Mouse (Mus musculus) CH12.LX (cell line): ENCODE results near the gene Timmdc1. TPM values are rescaled to one million over a fixed set of nuclear protein-coding genes. Genes with fewer than 3 reads are reported as not detected.

ENCODE experiments used
- DNase-seq: peaks from one replicate; pipeline ENCODE4 v3.0.0-alpha.2; 2013; ENCODE audit errors: extremely low read depth
- H3K27ac ChIP-seq: 2 replicates; pipeline ENCODE4 v1.5.1; 2012; ENCODE audit warnings: low read depth, mild to moderate bottlenecking, control low read depth, moderate library complexity; ENCODE audit not compliant: insufficient read depth
- H3K27me3 ChIP-seq: replicated peaks from 2 replicates; pipeline ENCODE3; 2012; ENCODE audit warnings: inconsistent platforms
- H3K36me3 ChIP-seq, 2 experiments: replicated peaks in 1 of 2; 2 replicates each; pipeline versions ENCODE3 to v1.6.1; 2012; ENCODE audit warnings: inconsistent platforms in 1 of 2, low read length in 1 of 2, mild to moderate bottlenecking in 1 of 2, mixed read lengths in 1 of 2, moderate library complexity in 1 of 2; ENCODE audit not compliant: control insufficient read depth in 1 of 2, insufficient read depth in 1 of 2
- H3K4me1 ChIP-seq, 2 experiments: 2 replicates each; pipeline ENCODE4 v1.6.1; 2012; ENCODE audit warnings: inconsistent platforms in 1 of 2, moderate library complexity in 1 of 2; ENCODE audit not compliant: insufficient read depth in 2 of 2, control insufficient read depth in 1 of 2
- H3K4me2 ChIP-seq: 2 replicates; pipeline ENCODE4 v1.6.1; 2012; ENCODE audit warnings: low read depth, mild to moderate bottlenecking, control low read depth; ENCODE audit not compliant: poor library complexity, insufficient read depth, severe bottlenecking
- H3K4me3 ChIP-seq, 3 experiments: fragments of 150-350 bp in 1 of 3; sonication (generic) in 1 of 3; replicated peaks in 1 of 3; 2 replicates each; pipeline versions ENCODE3 to v1.5.1; 2011 to 2012; ENCODE audit warnings: low read depth in 2 of 3, low read length in 2 of 3, mild to moderate bottlenecking in 2 of 3, moderate library complexity in 2 of 3, control low read depth in 1 of 3, improper control_type of control experiment in 1 of 3, inconsistent platforms in 1 of 3, mixed read lengths in 1 of 3; ENCODE audit not compliant: poor library complexity in 1 of 3
- H3K79me2 ChIP-seq: replicated peaks from 2 replicates; pipeline ENCODE4 v1.6.1; 2012; ENCODE audit warnings: mild to moderate bottlenecking, moderate library complexity; ENCODE audit not compliant: control insufficient read depth, poor library complexity, insufficient read depth, severe bottlenecking; ENCODE audit errors: extremely low read depth
- H3K9ac ChIP-seq: 2 replicates; pipeline ENCODE4 v1.6.1; 2012; ENCODE audit warnings: low read depth, mild to moderate bottlenecking, control low read depth, moderate library complexity; ENCODE audit not compliant: insufficient read depth
- H3K9me3 ChIP-seq: replicated peaks from 2 replicates; pipeline ENCODE3; 2012; ENCODE audit warnings: low read length, inconsistent platforms, mixed read lengths
- BHLHE40 ChIP-seq: IDR thresholded peaks from 2 replicates; pipeline ENCODE4 v1.6.1; 2011; ENCODE audit warnings: mild to moderate bottlenecking, low read depth, low read length, improper control_type of control experiment
- CHD1 ChIP-seq: IDR thresholded peaks from 2 replicates; pipeline ENCODE4 v1.6.1; 2012; ENCODE audit warnings: low read depth, low read length, improper control_type of control experiment, inconsistent platforms
- E2F4 ChIP-seq: IDR thresholded peaks from 2 replicates; pipeline ENCODE4 v1.6.1; 2011; ENCODE audit warnings: low read depth, low read length, improper control_type of control experiment; ENCODE audit not compliant: insufficient replicate concordance
- EP300 ChIP-seq: IDR thresholded peaks from 2 replicates; pipeline ENCODE4 v1.6.1; 2011; ENCODE audit warnings: low read length, improper control_type of control experiment
- ETS1 ChIP-seq: conservative IDR thresholded peaks from 2 replicates; pipeline ENCODE4 v1.6.1; 2012; ENCODE audit warnings: low read depth, mild to moderate bottlenecking, inconsistent platforms, low read length, improper control_type of control experiment, moderate library complexity
- IRF4 ChIP-seq: IDR thresholded peaks from 2 replicates; pipeline ENCODE4 v1.6.1; 2014; ENCODE audit warnings: low read depth, mild to moderate bottlenecking, inconsistent platforms, low read length, improper control_type of control experiment
- JUN ChIP-seq: IDR thresholded peaks from 2 replicates; pipeline ENCODE4 v1.6.1; 2011; ENCODE audit warnings: low read depth, mild to moderate bottlenecking, low read length, improper control_type of control experiment, moderate library complexity; ENCODE audit not compliant: insufficient read depth
- MEF2A ChIP-seq: IDR thresholded peaks from 2 replicates; pipeline ENCODE4 v1.6.1; 2014; ENCODE audit warnings: low read depth, mild to moderate bottlenecking, inconsistent platforms, low read length, improper control_type of control experiment, borderline replicate concordance
- MXI1 ChIP-seq: IDR thresholded peaks from 2 replicates; pipeline ENCODE4 v1.6.1; 2011; ENCODE audit warnings: mild to moderate bottlenecking, low read depth, low read length, improper control_type of control experiment
- MYC ChIP-seq: IDR thresholded peaks from 2 replicates; pipeline ENCODE4 v1.6.1; 2011; ENCODE audit warnings: low read depth, mild to moderate bottlenecking, improper control_type of control experiment, low read length
- NELFE ChIP-seq: IDR thresholded peaks from 2 replicates; pipeline ENCODE4 v1.6.1; 2011; ENCODE audit warnings: low read depth, low read length, improper control_type of control experiment
- POLR2A ChIP-seq: IDR thresholded peaks from 2 replicates; pipeline ENCODE4 v1.6.1; 2011; ENCODE audit warnings: low read depth, mild to moderate bottlenecking, improper control_type of control experiment, low read length
- RCOR1 ChIP-seq: conservative IDR thresholded peaks from 2 replicates; pipeline ENCODE4 v1.6.1; 2012; ENCODE audit warnings: low read depth, mild to moderate bottlenecking, inconsistent platforms, low read length, improper control_type of control experiment
- SIN3A ChIP-seq: IDR thresholded peaks from 2 replicates; pipeline ENCODE4 v1.6.1; 2012; ENCODE audit warnings: low read length, improper control_type of control experiment, inconsistent platforms
- SMC3 ChIP-seq: IDR thresholded peaks from 2 replicates; pipeline ENCODE4 v1.6.1; 2011; ENCODE audit warnings: low read depth, low read length, improper control_type of control experiment
- TBP ChIP-seq: conservative IDR thresholded peaks from 2 replicates; pipeline ENCODE4 v1.6.1; 2011; ENCODE audit warnings: low read depth, low read length, improper control_type of control experiment
- UBTF ChIP-seq: IDR thresholded peaks from 2 replicates; pipeline ENCODE4 v1.6.1; 2012; ENCODE audit warnings: low read depth, mild to moderate bottlenecking, inconsistent platforms, low read length, improper control_type of control experiment, moderate library complexity
- USF2 ChIP-seq: conservative IDR thresholded peaks from 2 replicates; pipeline ENCODE4 v1.6.1; 2011; ENCODE audit warnings: low read depth, low read length, improper control_type of control experiment
- ZKSCAN1 ChIP-seq: IDR thresholded peaks from 2 replicates; pipeline ENCODE4 v1.6.1; 2012; ENCODE audit warnings: low read depth, inconsistent platforms, low read length, improper control_type of control experiment, borderline replicate concordance
- ZNF384 ChIP-seq: IDR thresholded peaks from 2 replicates; pipeline ENCODE4 v1.6.1; 2012; ENCODE audit warnings: low read depth, low read length, improper control_type of control experiment, inconsistent platforms
- dilution Hi-C: fragments of 300-500 bp; cut with MboI; formaldehyde crosslinking; loops from 2 replicates; pipeline ENCODE4 v1.14.3; 2020; ENCODE audit warnings: low sequenced_read_pairs; ENCODE audit not compliant: extremely low pct_unique_long_range_greater_than_20kb, extremely low pct_ligation_motif_present
- in situ Hi-C: fragments of 300-500 bp; cut with MboI; formaldehyde crosslinking; loops from 3 replicates; pipeline ENCODE4 v1.14.3; 2019; ENCODE audit warnings: low sequenced_read_pairs, low pct_ligation_motif_present, low pct_unique_long_range_greater_than_20kb, mixed read lengths
- polyA plus RNA-seq: library from polyadenylated mRNA; unstranded; fragments of >175 nt; gene quantifications from 2 replicates; pipeline ENCODE4 v1.2.1, GENCODE M21; 2012; ENCODE audit warnings: low read depth; ENCODE audit not compliant: insufficient read length
- total RNA-seq, 2 experiments: library from RNA; depleted of rRNA; stranded (reverse); fragments of 300-350 nt in 1 of 2; fragments of >200 nt in 1 of 2; gene quantifications; 2 replicates each; pipeline ENCODE4 v1.2.3; 2012 to 2014

Timmdc1 gene
- total and polyA plus RNA-seq, 3 experiments, result 32.5 to 49.7 (median 45.1) TPM

GRCm38 (mm10) chr16:38467917-38468705 is 54.4 kb downstream of the Timmdc1 start:
- Histone ChIP-seq H3K9ac (peak overlapping the region; percentile 11), H3K36me3 (peaks cover 63 to 91% of the 10 kb centered on the region in 2 experiments), H3K79me2 (peaks cover 100% of the 10 kb centered on the region), H3K27me3 (no peaks in the 10 kb centered on the region), H3K4me3 (peak overlapping the region in 1 of 3 experiments; percentile 9), H3K27ac (peak overlapping the region; percentile 26; the same call in 1 of the 2 replicates), H3K4me2 (peak overlapping the region; percentile 52), H3K4me1 (peaks cover 29 to 95% of the 10 kb centered on the region in 2 experiments), H3K9me3 (no peaks in the 10 kb centered on the region)
- DNase-seq, result no peak
- in situ Hi-C loops, result no loop called here
- dilution Hi-C loops, result no loop called here
- TF ChIP-seq ZKSCAN1, result no peak
- no peak for TF ChIP-seq NELFE
- TF ChIP-seq EP300, result 0 out of 2 replicates have a peak, but pooled peaks have one; percentile 21
- TF ChIP-seq MXI1, result peak; percentile 63
- TF ChIP-seq TBP, result no peak
- TF ChIP-seq MYC, result no peak; the same call in 1 of the 2 replicates
- 0 out of 2 replicates have a peak, but pooled peaks have one; percentile 27 for TF ChIP-seq POLR2A
- TF ChIP-seq SIN3A, result peak; percentile 71
- peak; percentile 83 for TF ChIP-seq ZNF384
- no peak for TF ChIP-seq SMC3
- TF ChIP-seq CHD1, result peak; percentile 59; the same call in 1 of the 2 replicates
- TF ChIP-seq E2F4, result no peak

- DNase-seq, result no peak
- Histone ChIP-seq H3K36me3 (peaks cover 59 to 92% of the 10 kb centered on the region in 2 experiments), H3K4me3 (peak overlapping the region in 2 of 3 experiments; percentile 5 to 9), H3K4me2 (peak overlapping the region; percentile 52), H3K9ac (peak overlapping the region; percentile 11), H3K9me3 (no peaks in the 10 kb centered on the region), H3K4me1 (peaks cover 29 to 96% of the 10 kb centered on the region in 2 experiments), H3K27ac (peak overlapping the region; percentile 26), H3K79me2 (peaks cover 100% of the 10 kb centered on the region), H3K27me3 (no peaks in the 10 kb centered on the region)
- in situ Hi-C loops (no loop called here), dilution Hi-C loops (no loop called here)
- TF ChIP-seq SMC3, result no peak
- no peak for TF ChIP-seq RCOR1
- peak; percentile 51; the same call in 1 of the 2 replicates for TF ChIP-seq MEF2A
- no peak for TF ChIP-seq E2F4
- TF ChIP-seq UBTF, result peak; percentile 7; the same call in 1 of the 2 replicates
- TF ChIP-seq ETS1, result peak; percentile 61; the same call in 1 of the 2 replicates
- TF ChIP-seq BHLHE40, result peak; percentile 38; the same call in 1 of the 2 replicates
- TF ChIP-seq JUN, result 0 out of 2 replicates have a peak, but pooled peaks have one; percentile 3
- TF ChIP-seq USF2, result no peak
- 0 out of 2 replicates have a peak, but pooled peaks have one; percentile 56 for TF ChIP-seq IRF4
- TF ChIP-seq MXI1, result peak; percentile 82
Observed at GRCm38 (mm10) chr16:38467091-38467916, 55.2 kb downstream of the Timmdc1 start.
